Mouse (Mus musculus): Measurements from ENCODE around the gene Tshz2. TPM values are rescaled to one million over a fixed set of nuclear protein-coding genes. Genes with fewer than 3 reads are reported as not detected.
A peak's percentile ranks its signal among the peaks of the same experiment; 100 is the strongest.

Tshz2 gene
- polyA plus RNA-seq, 1 experiment from 2014 or later = 5.1 TPM

GRCm38 (mm10) chr2:169635428-169635827, 2.6 kb downstream of the Tshz2 start:
- Histone ChIP-seq H3K4me1 (replicated peaks) (peaks cover 42% of the 10 kb centered on the region), H3K4me3 (peak overlapping the region; percentile 77)
- WGBS = 53% methylated on average over 7 of the region's 7 CpGs

GRCm38 (mm10) chr2:169636414-169636813, 3.6 kb downstream of the Tshz2 start:
- peaks cover 42% of the 10 kb centered on the region for H3K4me1 ChIP-seq (replicated peaks)
- no peaks in the 10 kb centered on the region for H3K36me3 ChIP-seq
- H3K27me3 ChIP-seq (ENCODE audit: insufficient read depth, poor library complexity, severe bottlenecking) = no peaks in the 10 kb centered on the region; the same call in 1 of the 2 replicates
- no peak for DNase-seq (ENCODE audit: low spot score)
- no peak overlapping the region for H3K27ac ChIP-seq
- no peak overlapping the region for H3K4me3 ChIP-seq
- no peaks in the 10 kb centered on the region for H3K9me3 ChIP-seq
- WGBS = 83% methylated on average over 4 of the region's 4 CpGs

More at GRCm38 (mm10) chr2:169635428-169635827, 2.6 kb downstream of the Tshz2 start:
- no peaks in the 10 kb centered on the region; the same call in 1 of the 2 replicates for H3K27me3 ChIP-seq (ENCODE audit: insufficient read depth, poor library complexity, severe bottlenecking)
- no peak for DNase-seq (ENCODE audit: low spot score)
- H3K36me3 ChIP-seq = no peaks in the 10 kb centered on the region
- no peak overlapping the region; the same call in 1 of the 2 replicates for H3K27ac ChIP-seq
- no peaks in the 10 kb centered on the region for H3K9me3 ChIP-seq

- WGBS = 80% methylated on average over 14 of the region's 14 CpGs
- no peaks in the 10 kb centered on the region for H3K9me3 ChIP-seq
- DNase-seq (ENCODE audit: low spot score) = no peak
- no peaks in the 10 kb centered on the region for H3K4me1 ChIP-seq (replicated peaks)
- no peaks in the 10 kb centered on the region for H3K36me3 ChIP-seq
- no peak overlapping the region for H3K27ac ChIP-seq
- H3K27me3 ChIP-seq (ENCODE audit: insufficient read depth, poor library complexity, severe bottlenecking) = no peaks in the 10 kb centered on the region
- no peak overlapping the region for H3K4me3 ChIP-seq
These were observed 8.7 kb downstream of the Tshz2 start for GRCm38 (mm10) chr2:169641547-169641946.

- H3K4me3 ChIP-seq = no peak overlapping the region
- H3K4me1 ChIP-seq (replicated peaks) = no peaks in the 10 kb centered on the region
- no peaks in the 10 kb centered on the region for H3K9me3 ChIP-seq
- H3K27me3 ChIP-seq (ENCODE audit: insufficient read depth, poor library complexity, severe bottlenecking) = no peaks in the 10 kb centered on the region
- no peaks in the 10 kb centered on the region for H3K36me3 ChIP-seq
- WGBS = 83% methylated on average over 8 of the region's 8 CpGs
- no peak overlapping the region for H3K27ac ChIP-seq
- no peak for DNase-seq (ENCODE audit: low spot score)
These were observed 9.6 kb downstream of the Tshz2 start for GRCm38 (mm10) chr2:169642420-169642819.

- no peak overlapping the region for H3K27ac ChIP-seq
- H3K36me3 ChIP-seq = no peaks in the 10 kb centered on the region
- WGBS = 88% methylated on average over 7 of the region's 7 CpGs
- no peaks in the 10 kb centered on the region for H3K27me3 ChIP-seq (ENCODE audit: insufficient read depth, poor library complexity, severe bottlenecking)
- no peaks in the 10 kb centered on the region for H3K9me3 ChIP-seq
- H3K4me3 ChIP-seq = no peak overlapping the region
- no peak for DNase-seq (ENCODE audit: low spot score)
- H3K4me1 ChIP-seq (replicated peaks) = 0 out of 2 replicates have a peak, but pooled peaks cover 3% of the 10 kb centered on the region
These were observed 14.3 kb downstream of the Tshz2 start for GRCm38 (mm10) chr2:169647091-169647490.

- H3K27ac ChIP-seq = no peak overlapping the region
- DNase-seq (ENCODE audit: low spot score) = no peak
- 0 out of 2 replicates have a peak, but pooled peaks cover 3% of the 10 kb centered on the region for H3K4me1 ChIP-seq (replicated peaks)
- H3K4me3 ChIP-seq = no peak overlapping the region
- H3K36me3 ChIP-seq = no peaks in the 10 kb centered on the region
- H3K27me3 ChIP-seq (ENCODE audit: insufficient read depth, poor library complexity, severe bottlenecking) = no peaks in the 10 kb centered on the region
- H3K9me3 ChIP-seq = no peaks in the 10 kb centered on the region
- WGBS = 73% methylated on average over 7 of the region's 7 CpGs
These were observed 16.6 kb downstream of the Tshz2 start for GRCm38 (mm10) chr2:169649262-169649885.

GRCm38 (mm10) chr2:169653282-169653681, 20.5 kb downstream of the Tshz2 start:
- DNase-seq (ENCODE audit: low spot score) = no peak
- no peaks in the 10 kb centered on the region for H3K36me3 ChIP-seq
- H3K27me3 ChIP-seq (ENCODE audit: insufficient read depth, poor library complexity, severe bottlenecking) = no peaks in the 10 kb centered on the region
- WGBS = 93% methylated on average over 1 of the region's 1 CpGs
- H3K9me3 ChIP-seq = no peaks in the 10 kb centered on the region
- H3K4me1 ChIP-seq (replicated peaks) = 0 out of 2 replicates have a peak, but pooled peaks cover 3% of the 10 kb centered on the region
- H3K4me3 ChIP-seq = no peak overlapping the region
- no peak overlapping the region for H3K27ac ChIP-seq

- Histone ChIP-seq H3K4me1 (replicated peaks) (peaks cover 48% of the 10 kb centered on the region), H3K36me3 (no peaks in the 10 kb centered on the region), H3K9me3 (no peaks in the 10 kb centered on the region), H3K27ac (peak overlapping the region; percentile 3; the same call in 1 of the 2 replicates), H3K27me3 (ENCODE audit: insufficient read depth, poor library complexity, severe bottlenecking) (no peaks in the 10 kb centered on the region), H3K4me3 (no peak overlapping the region)
- no peak for DNase-seq (ENCODE audit: low spot score)
- 73% methylated on average over 8 of the region's 8 CpGs for whole genome bisulfite sequencing
These were observed 31.0 kb downstream of the Tshz2 start for GRCm38 (mm10) chr2:169663792-169664191.

- no peak overlapping the region for H3K27ac ChIP-seq
- no peaks in the 10 kb centered on the region for H3K36me3 ChIP-seq
- no peak for DNase-seq (ENCODE audit: low spot score)
- WGBS = 90% methylated on average over 7 of the region's 7 CpGs
- H3K9me3 ChIP-seq = no peaks in the 10 kb centered on the region
- H3K27me3 ChIP-seq (ENCODE audit: insufficient read depth, poor library complexity, severe bottlenecking) = no peaks in the 10 kb centered on the region
- H3K4me3 ChIP-seq = no peak overlapping the region
- peaks cover 29% of the 10 kb centered on the region for H3K4me1 ChIP-seq (replicated peaks)
These were observed 38.5 kb downstream of the Tshz2 start for GRCm38 (mm10) chr2:169671264-169671663.

- Histone ChIP-seq H3K4me3 (no peak overlapping the region), H3K4me1 (replicated peaks) (peaks cover 25% of the 10 kb centered on the region), H3K27me3 (ENCODE audit: insufficient read depth, poor library complexity, severe bottlenecking) (no peaks in the 10 kb centered on the region), H3K9me3 (no peaks in the 10 kb centered on the region), H3K27ac (no peak overlapping the region), H3K36me3 (no peaks in the 10 kb centered on the region)
- DNase-seq (ENCODE audit: low spot score) = no peak
- 89% methylated on average over 6 of the region's 6 CpGs for WGBS
These were observed 41.0 kb downstream of the Tshz2 start for GRCm38 (mm10) chr2:169673786-169674185.

- no peak overlapping the region for H3K4me3 ChIP-seq
- no peaks in the 10 kb centered on the region for H3K9me3 ChIP-seq
- H3K36me3 ChIP-seq = no peaks in the 10 kb centered on the region
- 86% methylated on average over 5 of the region's 5 CpGs for WGBS
- H3K4me1 ChIP-seq (replicated peaks) = peaks cover 25% of the 10 kb centered on the region
- DNase-seq (ENCODE audit: low spot score) = no peak
- no peaks in the 10 kb centered on the region for H3K27me3 ChIP-seq (ENCODE audit: insufficient read depth, poor library complexity, severe bottlenecking)
- H3K27ac ChIP-seq = no peak overlapping the region
These were observed 41.4 kb downstream of the Tshz2 start for GRCm38 (mm10) chr2:169674209-169674608.

- Histone ChIP-seq H3K27me3 (ENCODE audit: insufficient read depth, poor library complexity, severe bottlenecking) (no peaks in the 10 kb centered on the region), H3K27ac (peak overlapping the region; percentile 19; the same call in 1 of the 2 replicates), H3K4me3 (no peak overlapping the region), H3K4me1 (replicated peaks) (peaks cover 30% of the 10 kb centered on the region), H3K36me3 (no peaks in the 10 kb centered on the region), H3K9me3 (no peaks in the 10 kb centered on the region)
- no peak for DNase-seq (ENCODE audit: low spot score)
- 68% methylated on average over 7 of the region's 7 CpGs for WGBS
These were observed 46.5 kb downstream of the Tshz2 start for GRCm38 (mm10) chr2:169679264-169679663.

- no peak overlapping the region for H3K27ac ChIP-seq
- no peaks in the 10 kb centered on the region for H3K36me3 ChIP-seq
- 53% methylated on average over 5 of the region's 5 CpGs for WGBS
- H3K9me3 ChIP-seq = no peaks in the 10 kb centered on the region
- peaks cover 29% of the 10 kb centered on the region for H3K4me1 ChIP-seq (replicated peaks)
- H3K27me3 ChIP-seq (ENCODE audit: insufficient read depth, poor library complexity, severe bottlenecking) = no peaks in the 10 kb centered on the region
- no peak for DNase-seq (ENCODE audit: low spot score)
- H3K4me3 ChIP-seq = no peak overlapping the region
These were observed 47.1 kb downstream of the Tshz2 start for GRCm38 (mm10) chr2:169679951-169680350.

Data from hindbrain, embryonic 10.5 days (tissue).